Mouse (Mus musculus) layer of hippocampus, adult 11-12 months (tissue): ENCODE data around the gene Bace2.

Source experiments
- DNase-seq: peaks from one replicate; pipeline ENCODE4 v3.0.0; 2022; ENCODE audit warnings: low spot score

The Bace2 gene

GRCm38 (mm10) chr16:97356499-97357187 lies at the start of gene Bace2:
TSS of gene Bace2 (plus strand) at chr16:97356742.
- peak; percentile 15 for DNase-seq

DNA sequence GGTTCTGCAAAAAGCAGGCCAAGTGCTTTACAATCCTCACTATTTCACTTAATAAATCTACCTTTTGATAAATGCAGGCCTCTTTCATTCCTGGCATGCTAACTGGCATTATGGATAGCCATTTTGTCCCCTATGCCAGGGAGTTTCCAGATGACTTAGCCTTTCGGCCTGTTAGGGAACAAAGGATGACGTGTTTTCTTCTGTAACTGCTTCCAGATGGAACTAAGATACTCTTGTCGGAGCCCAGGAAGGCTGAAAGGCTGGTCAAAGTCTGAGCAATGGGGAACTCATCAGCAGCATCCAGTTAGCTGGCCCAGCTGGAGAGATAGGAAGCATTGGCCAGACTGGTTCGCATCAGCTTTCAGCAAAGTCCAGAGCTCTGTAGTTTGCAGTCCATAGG lies 48.9 kb upstream of the Bace2 start:
- no peak for DNase-seq

DNA sequence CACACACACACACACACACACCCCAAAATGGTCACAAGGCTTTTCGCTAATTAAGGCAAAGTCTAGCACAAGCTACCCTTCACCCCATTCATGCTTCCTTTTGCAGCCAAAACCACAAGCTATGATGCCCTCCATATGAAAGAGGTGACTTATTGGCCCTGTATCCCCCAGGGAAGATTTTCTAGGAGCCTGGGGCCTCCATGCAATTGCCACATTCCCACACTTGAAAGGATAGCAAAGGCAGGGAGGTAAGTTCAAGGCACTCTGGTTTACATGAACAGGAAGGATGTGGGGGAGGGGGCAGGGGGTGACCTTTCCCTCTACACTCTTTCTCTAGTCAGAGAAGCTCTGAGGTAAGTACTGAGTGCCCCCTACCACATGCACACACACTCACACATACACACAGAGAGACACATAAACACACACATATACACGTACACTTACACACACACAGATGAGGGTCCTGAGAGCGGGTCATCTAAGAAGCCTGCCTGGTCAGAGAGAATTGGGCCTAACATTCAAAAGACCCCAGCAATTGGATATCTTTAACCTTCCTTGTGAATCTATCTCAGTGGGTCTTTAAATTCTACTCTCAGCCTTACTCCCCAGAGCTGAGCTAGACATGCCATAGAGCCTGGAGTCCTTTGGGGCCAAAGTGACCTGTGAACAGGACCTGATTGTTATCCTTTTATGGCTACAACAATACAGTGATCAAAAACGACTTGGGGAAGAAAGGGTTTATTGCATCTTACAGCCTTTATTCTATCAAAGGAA lies 46.6 kb upstream of the Bace2 start:
- DNase-seq, result no peak

DNA sequence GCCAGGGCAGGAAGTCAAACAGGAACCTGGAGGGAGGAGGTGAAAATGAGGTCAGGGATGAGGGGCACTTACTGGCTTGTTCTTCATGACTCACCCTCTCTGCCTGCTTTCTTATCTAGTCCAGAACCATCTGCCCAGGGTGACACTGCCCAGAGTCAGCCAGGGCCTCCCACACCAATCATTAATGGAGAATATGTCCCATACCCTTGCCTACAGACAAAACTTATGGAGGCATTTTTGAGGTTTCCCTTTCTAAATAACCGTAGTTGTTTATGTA lies 46.0 kb upstream of the Bace2 start:
- no peak for DNase-seq

DNA sequence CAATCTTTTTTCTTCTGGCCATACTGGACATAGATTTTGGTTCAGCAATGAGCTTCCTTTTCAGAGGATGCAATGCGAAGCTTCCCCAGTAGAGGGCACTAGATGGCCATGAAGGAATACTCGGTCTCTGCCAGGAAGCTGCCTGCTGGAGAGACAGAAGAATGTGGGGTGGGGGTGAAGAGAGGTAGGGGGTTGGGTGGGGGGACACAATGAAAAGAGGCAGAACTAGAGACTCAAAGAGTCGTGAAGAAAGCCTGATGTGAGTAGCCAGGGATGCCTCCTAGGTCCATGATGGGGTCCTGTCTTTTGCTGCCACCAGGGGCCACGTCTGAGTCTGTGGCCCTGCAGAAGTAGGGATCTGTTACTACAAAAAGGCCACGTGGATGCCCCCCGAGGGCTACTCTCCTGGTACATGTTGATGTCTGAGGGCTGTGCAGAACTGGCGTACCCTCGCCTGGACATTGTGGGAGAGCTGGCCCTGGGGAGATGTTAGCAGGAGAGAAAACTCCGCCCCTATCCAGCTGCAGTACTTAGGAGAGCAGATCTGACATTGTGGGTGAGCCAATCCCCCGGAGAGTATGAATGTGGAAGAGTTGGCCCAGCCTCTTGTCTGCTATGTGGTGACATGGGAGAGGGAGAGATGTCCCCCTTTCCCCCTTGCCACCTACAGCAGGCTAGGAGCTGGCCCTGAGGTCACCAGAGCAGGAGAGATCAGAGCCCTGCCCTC lies 43.4 kb upstream of the Bace2 start:
- peak; percentile 85 for DNase-seq

GRCm38 (mm10) chr16:97321576-97321975 lies 35.0 kb upstream of the Bace2 start:
- no peak for DNase-seq

DNA sequence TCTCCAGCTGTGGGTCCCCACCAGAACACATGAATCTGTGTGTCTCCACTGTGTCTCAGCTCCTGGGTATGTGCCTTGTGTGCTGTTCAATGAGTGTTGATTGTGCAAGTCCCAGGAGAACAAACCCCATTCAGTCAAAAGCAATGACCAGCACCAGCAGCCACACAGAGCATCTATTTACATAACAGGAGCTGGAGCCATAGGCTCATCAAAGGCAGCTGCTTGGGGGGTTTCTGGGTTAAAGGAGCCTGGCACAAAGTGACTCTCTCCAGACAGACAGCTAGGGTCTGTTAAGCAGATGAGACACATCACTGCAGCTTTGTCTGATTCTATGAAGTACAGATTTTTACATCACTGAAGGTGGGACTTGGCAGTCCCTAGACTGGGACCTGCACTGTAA lies 33.9 kb upstream of the Bace2 start:
- peak; percentile 30 for DNase-seq

DNA sequence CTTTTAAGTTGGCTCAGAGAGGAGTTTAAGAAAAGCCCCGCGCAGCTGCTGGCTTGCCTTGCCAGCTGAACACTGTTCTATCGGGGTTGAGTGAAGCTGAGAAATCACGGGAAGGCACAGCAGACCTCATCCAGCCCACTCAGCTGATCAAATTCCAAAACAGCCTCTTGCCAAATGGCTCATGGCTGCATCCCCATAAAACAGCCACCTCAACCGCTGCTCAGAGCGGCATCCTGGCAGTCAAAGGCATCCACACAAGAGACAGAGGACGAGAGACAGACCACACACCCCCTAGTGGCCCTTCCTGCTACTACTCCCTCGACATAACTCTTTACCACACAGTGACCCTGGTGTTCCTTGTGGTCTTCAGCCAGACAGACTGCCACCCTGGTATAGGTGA lies 30.6 kb upstream of the Bace2 start:
- DNase-seq, result peak; percentile 60

GRCm38 (mm10) chr16:97328602-97329001 lies 27.9 kb upstream of the Bace2 start:
- no peak for DNase-seq

DNA sequence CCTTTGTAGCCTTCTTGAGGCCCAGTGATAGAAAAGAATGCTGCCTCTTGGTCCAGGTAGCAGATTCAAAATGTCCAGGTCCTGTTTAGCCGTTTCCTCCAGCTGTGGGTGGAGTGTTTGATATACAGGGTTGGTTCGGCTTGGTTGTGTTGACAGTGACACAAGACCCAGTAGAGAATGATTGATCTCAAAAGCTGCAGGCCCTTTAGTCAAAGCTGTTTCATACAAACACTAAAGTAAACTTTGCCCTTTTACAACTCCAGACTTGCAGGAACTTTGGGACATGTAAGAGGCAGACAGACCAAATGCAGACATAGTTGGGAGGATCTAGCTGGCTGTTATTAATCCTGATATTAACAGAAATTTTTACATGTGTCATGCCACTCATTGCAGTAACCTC lies 3.5 kb upstream of the Bace2 start:
- no peak for DNase-seq

DNA sequence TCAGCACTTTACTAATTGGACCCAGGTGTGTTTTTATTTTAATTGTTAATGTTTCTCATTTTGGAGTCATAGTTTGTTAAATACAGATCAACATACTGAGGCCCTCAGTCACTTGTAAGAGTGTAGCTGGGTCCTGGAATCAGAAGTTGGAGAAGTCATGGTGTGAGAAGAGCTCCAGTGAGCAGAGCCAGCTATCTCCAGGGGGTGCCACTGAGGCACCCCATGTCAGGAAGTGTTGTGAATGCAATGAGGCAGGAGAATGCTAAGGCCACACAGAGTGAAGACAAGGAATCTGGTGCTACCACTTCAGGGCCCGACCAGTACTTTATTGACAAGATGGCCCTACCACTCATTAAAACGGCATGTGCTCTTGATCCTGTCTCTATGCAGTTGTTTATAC lies 1.9 kb upstream of the Bace2 start:
- DNase-seq, result no peak

DNA sequence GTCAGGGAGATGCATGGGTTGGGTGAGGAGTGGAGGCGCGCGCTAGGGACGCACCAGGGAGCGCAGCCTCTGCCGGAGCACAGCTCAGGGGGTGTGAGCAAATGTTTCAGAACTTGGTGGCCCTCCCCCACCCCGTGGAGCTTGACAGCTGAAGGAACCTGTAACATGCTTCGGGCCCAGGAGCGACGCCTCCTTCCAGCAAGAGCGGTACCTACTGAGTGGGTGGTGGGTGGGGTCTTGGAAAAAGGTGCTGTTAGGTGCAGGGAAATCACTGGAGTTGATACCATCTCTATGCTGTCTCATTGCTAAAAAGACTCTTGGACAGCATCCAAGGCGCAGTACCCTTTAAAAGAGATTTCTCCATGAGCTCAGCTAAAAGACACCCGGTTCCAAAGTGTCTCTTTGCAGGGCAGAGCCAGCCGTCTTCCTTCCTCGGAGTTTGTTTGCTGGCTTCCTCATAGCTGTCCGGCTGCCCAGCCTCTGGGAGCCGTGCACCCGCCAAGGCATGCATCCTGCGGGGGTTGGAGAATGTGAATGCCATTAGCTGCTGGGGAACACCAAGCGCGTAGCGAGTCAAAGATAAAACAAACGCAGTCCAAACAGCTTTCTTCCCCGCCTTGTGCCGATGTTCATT lies 763 bp downstream of the Bace2 start:
- DNase-seq, result peak; percentile 12

GRCm38 (mm10) chr16:97362231-97362888 lies 5.8 kb downstream of the Bace2 start:
- DNase-seq, result no peak

- no peak for DNase-seq
These were observed 9.6 kb downstream of the Bace2 start for GRCm38 (mm10) chr16:97366141-97366540.

DNA sequence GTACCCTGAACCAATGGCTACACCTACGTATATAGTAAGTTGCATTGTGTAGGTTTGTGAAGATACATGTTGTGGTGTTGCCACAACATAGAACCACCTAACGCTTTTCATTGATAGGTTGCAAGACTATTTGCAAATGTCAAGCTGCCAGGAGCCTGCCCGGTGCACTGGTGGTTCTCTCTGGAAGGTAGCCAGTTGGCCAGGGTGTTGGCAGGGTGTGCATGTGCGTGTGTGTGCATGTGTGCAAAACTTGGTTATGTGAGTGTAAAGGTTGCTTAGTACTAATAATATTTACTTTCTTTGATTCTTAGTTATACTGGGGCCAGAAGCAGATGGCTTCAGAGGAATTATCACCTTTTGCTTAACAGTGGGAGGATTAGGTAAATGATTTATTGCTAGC lies 13.7 kb downstream of the Bace2 start:
- DNase-seq, result no peak

- no peak for DNase-seq
These were observed 31.4 kb downstream of the Bace2 start for GRCm38 (mm10) chr16:97387955-97388354.

- no peak for DNase-seq
These were observed 34.7 kb downstream of the Bace2 start for GRCm38 (mm10) chr16:97391289-97391688.

DNA sequence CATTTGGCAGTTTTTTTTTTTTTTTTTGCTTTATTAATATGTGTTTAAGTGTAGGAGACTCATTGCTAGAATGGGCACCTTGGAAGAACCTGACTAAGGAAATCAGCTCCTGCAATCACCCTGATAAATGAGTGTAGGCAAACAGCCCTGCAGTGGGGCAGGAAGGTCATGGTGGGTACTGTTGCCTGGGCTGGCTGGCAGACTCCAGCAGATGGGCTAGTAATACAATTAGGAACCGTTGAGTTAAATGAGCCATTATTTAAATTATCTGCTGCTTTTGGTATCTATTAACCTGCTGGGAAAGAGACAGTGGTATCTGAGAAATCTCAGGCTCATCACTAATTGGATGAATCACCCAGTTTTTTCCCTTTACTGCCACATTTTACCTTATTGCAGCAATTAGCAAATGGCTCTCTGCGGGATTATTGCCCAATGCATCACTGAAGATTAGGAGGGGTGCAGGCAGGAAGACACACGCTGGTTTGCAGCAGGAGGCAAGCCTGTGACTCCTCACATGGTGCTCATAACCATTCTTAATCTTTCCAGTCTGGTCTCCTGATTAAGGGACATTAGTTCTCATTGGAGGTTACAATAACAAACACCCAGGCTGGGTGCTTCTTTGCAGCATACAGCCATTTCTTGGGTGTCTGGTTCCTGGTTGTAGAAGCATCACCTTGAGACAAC lies 35.3 kb downstream of the Bace2 start:
- DNase-seq, result no peak

- no peak for DNase-seq
These were observed 39.9 kb downstream of the Bace2 start for GRCm38 (mm10) chr16:97396436-97396835.

DNA sequence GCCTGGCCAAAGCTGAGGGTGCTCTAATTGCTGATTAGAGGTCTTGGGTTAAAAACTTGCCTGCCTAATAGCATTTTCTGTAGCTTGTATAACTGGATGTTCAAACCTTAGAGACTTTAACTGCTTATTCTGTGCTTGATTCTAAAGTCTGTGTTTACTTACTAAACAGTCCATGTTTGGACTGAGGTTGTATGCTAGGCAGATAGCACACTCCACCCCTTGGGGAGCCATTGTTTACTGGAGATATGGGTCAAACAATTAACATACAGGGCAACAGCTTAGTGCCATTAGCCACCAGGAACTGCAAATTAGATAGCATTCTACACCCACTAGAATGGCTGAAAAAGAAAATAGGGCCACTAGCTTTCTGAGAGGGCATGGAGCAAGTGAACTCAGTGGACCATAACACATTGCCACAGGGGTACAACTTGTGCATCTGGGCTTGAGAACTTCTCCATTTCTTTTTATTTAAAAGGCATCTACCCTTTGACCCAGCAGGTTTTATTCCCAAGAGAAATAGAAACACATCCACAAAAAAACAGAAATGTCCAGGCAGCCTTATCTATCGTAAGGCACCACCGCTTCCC lies 41.5 kb downstream of the Bace2 start:
- no peak for DNase-seq

GRCm38 (mm10) chr16:97399991-97400390 lies 43.4 kb downstream of the Bace2 start:
- DNase-seq, result no peak
